Mouse (Mus musculus) embryonic fibroblast, embryonic 13.5 days (primary cell): ENCODE data around the gene Gimap8.

Experiments used
- CTCF ChIP-seq: IDR thresholded peaks from 2 replicates; pipeline ENCODE4 v1.5.1; 2011; ENCODE audit warnings: mild to moderate bottlenecking, control low read depth, low read length, moderate library complexity, borderline replicate concordance; ENCODE audit not compliant: insufficient read depth
- POLR2A ChIP-seq: IDR thresholded peaks from 2 replicates; pipeline ENCODE4 v1.6.1; 2011; ENCODE audit warnings: low read depth, mild to moderate bottlenecking, control low read depth, low read length, moderate library complexity

DNA sequence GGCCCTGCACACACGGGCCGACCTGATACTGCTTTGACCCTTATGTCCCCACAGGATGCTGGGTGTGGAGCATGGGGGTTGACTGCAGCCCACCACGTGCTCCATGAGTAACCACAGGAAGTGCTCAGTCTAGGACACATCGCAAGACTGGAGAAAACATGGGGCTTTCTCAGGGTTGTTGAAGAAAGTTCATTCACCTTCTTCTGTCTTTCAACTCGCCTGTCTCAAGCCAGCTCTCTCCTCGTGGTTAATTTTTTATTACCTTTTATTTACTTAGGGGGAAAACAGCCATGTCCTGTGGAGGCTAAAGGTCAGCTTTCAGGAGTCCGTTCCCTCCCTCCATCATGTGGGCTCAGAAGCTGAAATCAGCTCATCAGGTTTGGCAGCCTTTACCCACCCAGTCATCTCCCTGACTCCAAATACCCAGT is 19.1 kb downstream of the Gimap8 start:
- TF ChIP-seq POLR2A: no peak
- TF ChIP-seq CTCF: no peak
